Mouse (Mus musculus) embryonic fibroblast, embryonic 13.5 days (primary cell): Measurements from ENCODE around the gene Cntfr.
A peak's percentile ranks its signal among the peaks of the same experiment; 100 is the strongest.
"Not testable (repeated sequence)": the region's sequence is repeated elsewhere in the genome, so short reads cannot be mapped to it uniquely, and the experiment has no call there.

Source experiments
- CTCF ChIP-seq: IDR thresholded peaks from 2 replicates; pipeline ENCODE4 v1.5.1; 2011; ENCODE audit warnings: mild to moderate bottlenecking, control low read depth, low read length, moderate library complexity, borderline replicate concordance; ENCODE audit not compliant: insufficient read depth
- POLR2A ChIP-seq: IDR thresholded peaks from 2 replicates; pipeline ENCODE4 v1.6.1; 2011; ENCODE audit warnings: low read depth, mild to moderate bottlenecking, control low read depth, low read length, moderate library complexity

DNA sequence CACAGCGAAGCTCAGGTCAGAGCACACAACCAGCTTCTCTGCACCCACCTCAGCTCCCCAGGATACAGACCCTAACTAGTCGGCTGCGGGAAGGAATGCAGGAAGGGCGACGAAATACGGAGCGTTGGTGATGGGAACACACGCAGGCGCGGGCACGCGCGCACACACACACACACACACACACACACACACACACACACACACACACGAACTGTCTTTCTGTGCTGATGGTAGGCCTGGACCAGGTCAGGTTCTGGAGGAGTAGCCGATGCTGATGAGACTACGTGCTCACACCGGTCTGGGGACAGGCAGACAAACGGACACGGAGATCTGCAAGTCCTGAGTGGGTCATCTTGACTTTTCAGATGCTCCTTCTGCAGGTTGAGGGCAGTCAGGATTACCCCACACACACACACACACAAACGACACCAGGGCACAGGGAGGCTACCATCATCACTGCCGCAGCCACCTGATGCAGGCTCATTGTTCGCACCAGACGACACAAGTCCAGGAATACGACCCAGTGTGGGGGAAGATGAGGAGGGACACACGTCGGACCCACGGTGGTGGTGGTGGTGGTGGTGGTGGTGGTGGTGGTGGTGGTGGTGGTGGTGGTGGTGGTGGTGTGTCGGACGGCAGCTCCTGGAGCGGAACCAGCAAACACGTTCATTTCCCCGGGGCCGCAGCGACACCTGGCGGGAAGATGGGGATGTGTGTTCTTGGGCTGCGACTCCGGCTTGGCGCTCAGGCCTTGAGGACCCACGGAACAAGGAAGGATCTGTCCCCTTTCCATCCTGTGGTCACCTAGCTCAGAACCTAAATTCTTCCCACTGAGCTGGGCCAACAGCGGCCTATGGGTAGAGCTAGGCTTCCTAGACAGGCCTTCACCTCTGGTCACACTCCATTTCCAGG lies at the start of gene Cntfr:
- TF ChIP-seq POLR2A, result not testable (repeated sequence)
- TF ChIP-seq CTCF, result peak; percentile 79
